Mouse (Mus musculus) testis, adult 2 months (tissue): Measurements from ENCODE around the gene Tekt1. TPM values are rescaled to one million over a fixed set of nuclear protein-coding genes. Genes with fewer than 3 reads are reported as not detected.

Experiments
- H3K27ac ChIP-seq: fragments of 200-500 bp; 2 replicates; pipeline ENCODE4 v1.5.1; 2012; ENCODE audit warnings: low read depth, low read length; ENCODE audit not compliant: control insufficient read depth, insufficient read depth
- H3K27me3 ChIP-seq: fragments of 200-500 bp; 2 replicates; pipeline ENCODE4 v1.6.1; 2012; ENCODE audit warnings: mild to moderate bottlenecking, low read length, moderate library complexity; ENCODE audit not compliant: control insufficient read depth, insufficient read depth
- H3K36me3 ChIP-seq: fragments of 200-500 bp; 2 replicates; pipeline ENCODE4 v1.6.1; 2012; ENCODE audit warnings: mild to moderate bottlenecking, low read length; ENCODE audit not compliant: control insufficient read depth, insufficient read depth
- H3K4me1 ChIP-seq: fragments of 200-500 bp; 2 replicates; pipeline ENCODE4 v1.6.1; 2012; ENCODE audit warnings: low read length; ENCODE audit not compliant: control insufficient read depth, insufficient read depth
- H3K4me3 ChIP-seq: fragments of 200-500 bp; 2 replicates; pipeline ENCODE4 v1.5.1; 2012; ENCODE audit warnings: low read depth, mild to moderate bottlenecking, low read length, moderate library complexity, mixed read lengths; ENCODE audit not compliant: control insufficient read depth
- CTCF ChIP-seq: fragments of 200-500 bp; IDR thresholded peaks from 2 replicates; pipeline ENCODE4 v1.5.1; 2012; ENCODE audit warnings: low read depth, mild to moderate bottlenecking, inconsistent platforms, low read length, moderate library complexity; ENCODE audit not compliant: control insufficient read depth, insufficient read depth, insufficient replicate concordance
- POLR2A ChIP-seq: fragments of 200-500 bp; IDR thresholded peaks from 2 replicates; pipeline ENCODE4 v1.6.1; 2012; ENCODE audit warnings: low read depth, mild to moderate bottlenecking, inconsistent platforms, low read length, moderate library complexity; ENCODE audit not compliant: control insufficient read depth
- polyA plus RNA-seq: library from polyadenylated mRNA; depleted of rRNA; stranded (reverse); fragments of >200 nt; gene quantifications from 2 replicates; pipeline ENCODE4 v1.2.3, GENCODE M21; 2012

The Tekt1 gene
- polyA plus RNA-seq, 1 experiment: 184 TPM

GRCm38 (mm10) chr11:72396621-72397020 is 34.4 kb upstream of the Tekt1 start:
- Histone ChIP-seq H3K36me3 (no peaks in the 10 kb centered on the region), H3K27me3 (no peaks in the 10 kb centered on the region), H3K27ac (no peak overlapping the region), H3K4me1 (peaks cover 2% of the 10 kb centered on the region; the same call in 1 of the 2 replicates), H3K4me3 (no peak overlapping the region)
- TF ChIP-seq CTCF: no peak
- TF ChIP-seq POLR2A: no peak

DNA sequence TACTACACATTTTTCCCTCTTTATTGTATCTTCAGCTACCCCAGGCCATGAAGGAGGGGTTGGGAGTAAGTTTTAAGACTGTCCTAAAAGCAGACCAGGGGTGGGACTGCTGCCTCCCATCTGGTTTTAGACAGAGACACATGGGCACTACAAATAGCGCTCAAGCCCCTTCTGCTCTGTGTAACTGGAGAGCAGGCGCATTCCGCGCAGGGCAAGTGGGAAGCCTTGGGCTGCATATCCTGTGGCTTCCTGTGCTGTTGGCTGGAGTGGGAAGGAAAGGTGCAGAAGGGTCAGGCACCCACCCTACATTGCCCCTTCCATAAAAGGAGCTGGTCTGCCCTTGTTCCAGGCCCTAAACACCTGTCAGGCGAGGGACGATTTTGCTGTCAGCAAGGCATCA is 33.4 kb upstream of the Tekt1 start:
- no peaks in the 10 kb centered on the region for H3K36me3 ChIP-seq
- TF ChIP-seq CTCF: no peak
- TF ChIP-seq POLR2A: no peak
- peaks cover 2% of the 10 kb centered on the region; the same call in 1 of the 2 replicates for H3K4me1 ChIP-seq
- H3K27ac ChIP-seq: no peak overlapping the region
- H3K4me3 ChIP-seq: no peak overlapping the region
- no peaks in the 10 kb centered on the region for H3K27me3 ChIP-seq

DNA sequence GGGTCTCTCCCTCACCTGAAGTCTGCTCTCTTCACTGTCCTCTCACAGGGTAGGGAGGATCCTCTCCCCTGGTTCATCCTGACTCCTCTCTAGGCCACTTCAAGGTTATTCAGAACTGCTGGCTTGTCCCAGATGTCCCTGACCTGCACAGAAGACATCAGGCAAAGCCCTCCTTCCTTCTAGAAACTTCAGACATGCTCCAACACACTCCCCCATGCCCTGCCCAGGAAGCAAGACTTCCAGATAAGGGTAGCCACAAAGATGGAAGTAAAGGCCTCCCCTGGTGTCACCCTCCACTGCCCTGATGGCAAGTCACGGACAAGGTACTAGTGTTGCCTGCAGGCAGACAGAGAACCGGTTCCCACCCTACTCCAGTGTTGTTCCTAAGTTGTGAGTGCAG is 32.5 kb upstream of the Tekt1 start:
- Histone ChIP-seq H3K27me3 (no peaks in the 10 kb centered on the region), H3K27ac (no peak overlapping the region), H3K4me3 (no peak overlapping the region), H3K36me3 (no peaks in the 10 kb centered on the region), H3K4me1 (peaks cover 2% of the 10 kb centered on the region; the same call in 1 of the 2 replicates)
- TF ChIP-seq CTCF: no peak
- TF ChIP-seq POLR2A: no peak

DNA sequence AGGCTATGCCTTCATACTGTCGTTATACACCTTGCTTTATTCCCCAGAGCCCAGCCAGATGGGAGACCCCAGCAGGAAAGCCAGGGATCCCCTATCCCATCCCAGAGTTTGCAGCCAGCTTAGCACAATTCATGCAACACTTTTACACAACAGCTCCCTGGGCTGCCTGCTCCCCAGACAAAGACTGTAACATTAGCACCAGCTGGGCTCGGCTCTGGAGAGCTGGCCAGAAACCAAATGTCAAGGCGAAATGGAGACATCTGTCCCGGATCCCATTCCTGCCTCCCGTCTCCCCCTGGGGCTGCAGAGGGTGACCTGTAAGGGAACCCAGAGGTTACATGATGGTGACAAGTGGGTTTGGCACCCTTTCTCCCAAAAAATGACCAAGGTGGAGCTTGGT is 31.4 kb upstream of the Tekt1 start:
- Histone ChIP-seq H3K27me3 (no peaks in the 10 kb centered on the region), H3K4me1 (peaks cover 2% of the 10 kb centered on the region; the same call in 1 of the 2 replicates), H3K4me3 (no peak overlapping the region), H3K27ac (no peak overlapping the region), H3K36me3 (no peaks in the 10 kb centered on the region)
- TF ChIP-seq CTCF (no peak), POLR2A (no peak)

DNA sequence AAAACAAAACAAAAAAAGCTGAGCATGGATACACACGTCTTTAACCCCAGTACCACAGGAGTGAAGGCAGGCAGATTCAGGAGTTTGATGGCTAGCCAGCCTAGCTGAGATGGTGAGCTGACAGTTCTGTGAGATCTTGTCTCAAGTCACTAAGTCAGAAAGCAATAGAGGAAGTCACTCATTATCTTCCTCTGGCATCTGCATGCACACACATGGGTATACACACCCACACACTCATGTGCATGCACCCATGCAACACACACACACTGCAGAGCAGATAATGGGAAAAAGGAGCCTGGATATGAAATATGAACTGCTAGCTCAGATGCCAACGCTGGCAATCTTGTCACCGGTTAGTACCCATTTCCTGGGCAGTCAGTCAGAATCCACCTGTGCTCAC is 31.0 kb upstream of the Tekt1 start:
- H3K27me3 ChIP-seq: no peaks in the 10 kb centered on the region
- H3K4me1 ChIP-seq: peaks cover 2% of the 10 kb centered on the region; the same call in 1 of the 2 replicates
- H3K36me3 ChIP-seq: no peaks in the 10 kb centered on the region
- TF ChIP-seq POLR2A (no peak), CTCF (no peak)
- H3K4me3 ChIP-seq: no peak overlapping the region
- H3K27ac ChIP-seq: no peak overlapping the region

- no peak overlapping the region for H3K27ac ChIP-seq
Measured at GRCm38 (mm10) chr11:72391181-72391580, 28.9 kb upstream of the Tekt1 start.

GRCm38 (mm10) chr11:72389407-72390142 is 27.3 kb upstream of the Tekt1 start:
- Histone ChIP-seq H3K36me3 (no peaks in the 10 kb centered on the region), H3K4me3 (no peak overlapping the region), H3K27ac (no peak overlapping the region), H3K4me1 (peaks cover 2% of the 10 kb centered on the region; the same call in 1 of the 2 replicates), H3K27me3 (no peaks in the 10 kb centered on the region)
- TF ChIP-seq CTCF: no peak
- no peak for TF ChIP-seq POLR2A

More at GRCm38 (mm10) chr11:72391181-72391580, 28.9 kb upstream of the Tekt1 start:
- H3K27me3 ChIP-seq: no peaks in the 10 kb centered on the region
- H3K36me3 ChIP-seq: no peaks in the 10 kb centered on the region
- no peak for TF ChIP-seq POLR2A
- TF ChIP-seq CTCF: no peak
- H3K4me3 ChIP-seq: no peak overlapping the region
- peaks cover 2% of the 10 kb centered on the region; the same call in 1 of the 2 replicates for H3K4me1 ChIP-seq
